Mouse (Mus musculus) testis, adult 2 months (tissue): ENCODE results near the gene 4930407I10Rik.

Experiments
- CTCF ChIP-seq: fragments of 200-500 bp; IDR thresholded peaks from 2 replicates; pipeline ENCODE4 v1.5.1; 2012; ENCODE audit warnings: low read depth, mild to moderate bottlenecking, inconsistent platforms, low read length, moderate library complexity; ENCODE audit not compliant: control insufficient read depth, insufficient read depth, insufficient replicate concordance
- POLR2A ChIP-seq: fragments of 200-500 bp; IDR thresholded peaks from 2 replicates; pipeline ENCODE4 v1.6.1; 2012; ENCODE audit warnings: low read depth, mild to moderate bottlenecking, inconsistent platforms, low read length, moderate library complexity; ENCODE audit not compliant: control insufficient read depth

DNA sequence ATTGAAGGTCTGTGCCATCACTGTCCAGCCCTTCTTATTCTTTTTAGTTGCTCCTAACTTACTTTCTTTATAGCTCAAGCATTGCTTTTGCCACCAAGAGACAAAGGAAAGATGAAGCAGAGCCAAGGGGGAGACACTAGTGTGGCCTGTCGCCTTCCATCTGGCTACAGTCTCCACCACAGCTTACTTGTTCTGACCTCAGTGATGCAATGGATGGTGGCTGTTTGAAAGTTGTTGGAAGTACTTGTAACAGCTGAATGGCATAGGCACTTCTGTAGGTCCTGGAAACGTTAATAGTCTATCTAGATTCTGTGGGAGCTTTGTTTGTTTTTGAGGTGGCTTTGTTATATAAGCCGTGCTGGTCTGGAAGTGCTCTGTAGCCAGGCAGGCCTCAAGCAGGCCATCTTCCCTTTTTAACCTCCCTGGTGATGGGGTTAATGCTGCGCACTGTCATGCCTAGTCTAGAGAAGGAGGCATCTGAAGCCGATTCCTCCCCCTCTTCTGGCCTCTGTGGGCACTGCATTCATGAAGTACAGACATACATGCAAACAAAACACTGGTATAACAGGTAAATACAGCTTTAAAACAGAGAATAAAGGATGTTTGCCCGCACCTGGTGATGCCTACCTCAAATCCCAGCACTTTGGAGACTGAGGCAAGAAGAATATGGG, 34.9 kb upstream of the 4930407I10Rik start:
- no peak for TF ChIP-seq CTCF
- TF ChIP-seq POLR2A, result no peak
